Mouse (Mus musculus): ENCODE data around the gene Npepps.
"Not testable (repeated sequence)": the region's sequence is repeated elsewhere in the genome, so short reads cannot be mapped to it uniquely, and the experiment has no call there.

- not testable (repeated sequence) for TF ChIP-seq CTCF (IDR thresholded peaks at IDR 0.05; ENCODE audit: insufficient read depth, low read length); POLR2A (IDR thresholded peaks at IDR 0.05; ENCODE audit: borderline replicate concordance, extremely low read depth, low read depth, low read length)
Observed at GRCm38 (mm10) chr11:97321894-97322600, 41.6 kb upstream of the Npepps start.
